Mouse (Mus musculus): ENCODE data around the gene Eef1akmt2.

GRCm38 (mm10) chr7:132897258-132897657 is 44.8 kb upstream of the Eef1akmt2 start:
- TF ChIP-seq CTCF (IDR thresholded peaks at IDR 0.05) (peak; percentile 23), POLR2A (IDR thresholded peaks at IDR 0.05; ENCODE audit: insufficient read depth, low read depth, low read length) (no peak), EP300 (IDR thresholded peaks at IDR 0.05; ENCODE audit: insufficient read depth, low read depth, low read length) (no peak)
